Mouse (Mus musculus) myocyte (in vitro differentiated cells): ENCODE results near the gene Atp1a1.

Source experiments
- CEBPB ChIP-seq: IDR thresholded peaks from 2 replicates; pipeline ENCODE4 v1.6.1; 2011; ENCODE audit warnings: mild to moderate bottlenecking, moderate library complexity; ENCODE audit not compliant: poor library complexity, insufficient read depth, severe bottlenecking
- E2F4 ChIP-seq: IDR thresholded peaks from one replicate; pipeline ENCODE4 v1.6.1; 2011; ENCODE audit warnings: mild to moderate bottlenecking, control low read depth, moderate library complexity; ENCODE audit not compliant: insufficient read depth
- POLR2A ChIP-seq: IDR thresholded peaks from one replicate; pipeline ENCODE4 v1.6.1; 2011; ENCODE audit warnings: low read depth, mild to moderate bottlenecking, control low read depth, moderate library complexity; ENCODE audit not compliant: insufficient read length
- POLR2AphosphoS2 ChIP-seq: IDR thresholded peaks from one replicate; pipeline ENCODE4 v1.6.1; 2011; ENCODE audit warnings: low read depth, control low read depth; ENCODE audit not compliant: insufficient read length
- USF1 ChIP-seq: IDR thresholded peaks from one replicate; pipeline ENCODE4 v1.6.1; 2011; ENCODE audit warnings: low read depth, mild to moderate bottlenecking, control low read depth, moderate library complexity

DNA sequence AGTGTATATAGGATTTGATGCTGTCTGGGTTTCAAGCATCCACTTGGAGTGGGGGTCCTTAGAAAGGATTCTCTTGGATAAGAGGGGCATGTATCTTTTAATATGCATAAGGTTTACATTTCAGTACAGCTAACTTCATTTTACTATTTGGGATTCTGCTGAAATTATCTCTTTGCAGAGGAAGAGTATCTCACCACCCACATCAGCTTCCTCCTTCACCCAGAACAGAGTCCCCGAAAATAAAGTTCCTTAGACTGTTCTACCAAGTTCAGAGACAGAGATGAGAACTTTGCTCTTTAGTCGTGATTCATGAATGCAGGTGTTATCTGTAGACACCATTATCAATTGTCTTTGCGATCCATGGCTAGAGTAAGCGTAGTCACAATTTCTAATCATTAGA lies 14.5 kb upstream of the Atp1a1 start:
- no peak for TF ChIP-seq POLR2AphosphoS2
- TF ChIP-seq USF1 = no peak
- no peak for TF ChIP-seq POLR2A
- TF ChIP-seq E2F4 = no peak
- no peak for TF ChIP-seq CEBPB
